Mouse (Mus musculus) CH12.LX (cell line): ENCODE results near the gene Olfr53.
"Not testable (repeated sequence)": the region's sequence is repeated elsewhere in the genome, so short reads cannot be mapped to it uniquely, and the experiment has no call there.

Experiments
- CTCF ChIP-seq, 2 experiments: IDR thresholded peaks in 1 of 2; conservative IDR thresholded peaks in 1 of 2; 2 replicates each; pipeline ENCODE4 v1.5.1; 2011 to 2012; ENCODE audit warnings: low read depth in 2 of 2, low read length in 2 of 2, improper control_type of control experiment in 1 of 2, inconsistent platforms in 1 of 2, mild to moderate bottlenecking in 1 of 2, moderate library complexity in 1 of 2
- E2F4 ChIP-seq: IDR thresholded peaks from 2 replicates; pipeline ENCODE4 v1.6.1; 2011; ENCODE audit warnings: low read depth, low read length, improper control_type of control experiment; ENCODE audit not compliant: insufficient replicate concordance
- EP300 ChIP-seq: IDR thresholded peaks from 2 replicates; pipeline ENCODE4 v1.6.1; 2011; ENCODE audit warnings: low read length, improper control_type of control experiment
- GABPA ChIP-seq: IDR thresholded peaks from 2 replicates; pipeline ENCODE4 v1.6.1; 2012; ENCODE audit warnings: low read depth, low read length, improper control_type of control experiment, inconsistent platforms; ENCODE audit not compliant: insufficient replicate concordance
- MXI1 ChIP-seq: IDR thresholded peaks from 2 replicates; pipeline ENCODE4 v1.6.1; 2011; ENCODE audit warnings: mild to moderate bottlenecking, low read depth, low read length, improper control_type of control experiment
- NELFE ChIP-seq: IDR thresholded peaks from 2 replicates; pipeline ENCODE4 v1.6.1; 2011; ENCODE audit warnings: low read depth, low read length, improper control_type of control experiment
- POLR2A ChIP-seq: IDR thresholded peaks from 2 replicates; pipeline ENCODE4 v1.6.1; 2011; ENCODE audit warnings: low read depth, mild to moderate bottlenecking, improper control_type of control experiment, low read length
- RAD21 ChIP-seq: IDR thresholded peaks from 2 replicates; pipeline ENCODE4 v1.6.1; 2011; ENCODE audit warnings: low read depth, mild to moderate bottlenecking, low read length, improper control_type of control experiment, moderate library complexity
- RCOR1 ChIP-seq: conservative IDR thresholded peaks from 2 replicates; pipeline ENCODE4 v1.6.1; 2012; ENCODE audit warnings: low read depth, mild to moderate bottlenecking, inconsistent platforms, low read length, improper control_type of control experiment
- SMC3 ChIP-seq: IDR thresholded peaks from 2 replicates; pipeline ENCODE4 v1.6.1; 2011; ENCODE audit warnings: low read depth, low read length, improper control_type of control experiment
- UBTF ChIP-seq: IDR thresholded peaks from 2 replicates; pipeline ENCODE4 v1.6.1; 2012; ENCODE audit warnings: low read depth, mild to moderate bottlenecking, inconsistent platforms, low read length, improper control_type of control experiment, moderate library complexity
- USF1 ChIP-seq: IDR thresholded peaks from 2 replicates; pipeline ENCODE4 v1.6.1; 2014; ENCODE audit warnings: low read depth, mild to moderate bottlenecking, inconsistent platforms, low read length, improper control_type of control experiment
- ZMIZ1 ChIP-seq: IDR thresholded peaks from 2 replicates; pipeline ENCODE4 v1.6.1; 2012; ENCODE audit warnings: low read depth, mild to moderate bottlenecking, inconsistent platforms, low read length, improper control_type of control experiment
- ZNF384 ChIP-seq: IDR thresholded peaks from 2 replicates; pipeline ENCODE4 v1.6.1; 2012; ENCODE audit warnings: low read depth, low read length, improper control_type of control experiment, inconsistent platforms

- TF ChIP-seq MXI1; GABPA; POLR2A; ZNF384; UBTF; SMC3; CTCF (conservative IDR thresholded peaks at IDR 0.05 in 1 of 2, IDR thresholded peaks at IDR 0.05 in 1 of 2; ENCODE audit: low read depth in 2 of 2, low read length in 2 of 2); EP300; USF1; RAD21; E2F4; ZMIZ1; RCOR1; NELFE: not testable (repeated sequence)
These were observed 45.3 kb upstream of the Olfr53 start, which contains the start of gene Olfr46 for GRCm38 (mm10) chr7:140600969-140601368.
